Mouse (Mus musculus) 3T3-L1 (cell line): ENCODE measurements at regions not wholly inside any gene's neighbourhood (a gene's known extent, or its start where the extent isn't known, plus 50 kb on each side); places are given as distances from the start of the nearest gene placed in this dataset.
"Not testable (repeated sequence)": the region's sequence is repeated elsewhere in the genome, so short reads cannot be mapped to it uniquely, and the experiment has no call there.

Source experiments
- DNase-seq: peaks from one replicate; pipeline ENCODE4 v3.0.0-alpha.2; 2015; ENCODE audit warnings: low read depth, low spot score

GRCm38 (mm10) chr14:53324367-53324766 lies 828.8 kb upstream of the Olfr1507 start:
- not testable (repeated sequence) for DNase-seq

- DNase-seq: not testable (repeated sequence)
These were observed 823.2 kb upstream of the Olfr1507 start for GRCm38 (mm10) chr14:53318512-53319309.

- not testable (repeated sequence) for DNase-seq
These were observed 816.9 kb upstream of the Olfr1507 start for GRCm38 (mm10) chr14:53312490-53312889.

- DNase-seq: not testable (repeated sequence)
These were observed 807.6 kb upstream of the Olfr1507 start for GRCm38 (mm10) chr14:53303179-53303578.

- not testable (repeated sequence) for DNase-seq
These were observed 806.9 kb upstream of the Olfr1507 start for GRCm38 (mm10) chr14:53302491-53302829.

GRCm38 (mm10) chr14:53301722-53302490 lies 806.4 kb upstream of the Olfr1507 start:
- not testable (repeated sequence) for DNase-seq

GRCm38 (mm10) chr14:53301110-53301509 lies 805.6 kb upstream of the Olfr1507 start:
- DNase-seq: not testable (repeated sequence)

GRCm38 (mm10) chr14:53299735-53300134 lies 804.2 kb upstream of the Olfr1507 start:
- DNase-seq: not testable (repeated sequence)

GRCm38 (mm10) chr14:53283350-53284141 lies 788.0 kb upstream of the Olfr1507 start:
- not testable (repeated sequence) for DNase-seq

GRCm38 (mm10) chr14:53273218-53273617 lies 777.7 kb upstream of the Olfr1507 start:
- not testable (repeated sequence) for DNase-seq

- DNase-seq: not testable (repeated sequence)
These were observed 772.1 kb upstream of the Olfr1507 start for GRCm38 (mm10) chr14:53267693-53268092.

- DNase-seq: not testable (repeated sequence)
These were observed 760.4 kb upstream of the Olfr1507 start for GRCm38 (mm10) chr14:53255962-53256361.

GRCm38 (mm10) chr14:53253470-53253869 lies 757.9 kb upstream of the Olfr1507 start:
- DNase-seq: not testable (repeated sequence)

- not testable (repeated sequence) for DNase-seq
These were observed 735.6 kb upstream of the Olfr1507 start for GRCm38 (mm10) chr14:53231142-53231541.

GRCm38 (mm10) chr14:53224789-53225188 lies 729.2 kb upstream of the Olfr1507 start:
- not testable (repeated sequence) for DNase-seq

GRCm38 (mm10) chr14:53210554-53210953 lies 715.0 kb upstream of the Olfr1507 start:
- not testable (repeated sequence) for DNase-seq

GRCm38 (mm10) chr14:53209258-53209657 lies 713.7 kb upstream of the Olfr1507 start:
- DNase-seq: not testable (repeated sequence)

GRCm38 (mm10) chr14:53190931-53191330 lies 695.4 kb upstream of the Olfr1507 start:
- not testable (repeated sequence) for DNase-seq

GRCm38 (mm10) chr14:53174099-53174498 lies 678.5 kb upstream of the Olfr1507 start:
- DNase-seq: not testable (repeated sequence)

GRCm38 (mm10) chr14:53166327-53166726 lies 670.8 kb upstream of the Olfr1507 start:
- not testable (repeated sequence) for DNase-seq

GRCm38 (mm10) chr14:53159012-53159411 lies 663.5 kb upstream of the Olfr1507 start:
- DNase-seq: not testable (repeated sequence)

GRCm38 (mm10) chr14:53134783-53135182 lies 639.2 kb upstream of the Olfr1507 start:
- DNase-seq: not testable (repeated sequence)
